Mouse (Mus musculus): ENCODE data around the gene Sln.

DNA sequence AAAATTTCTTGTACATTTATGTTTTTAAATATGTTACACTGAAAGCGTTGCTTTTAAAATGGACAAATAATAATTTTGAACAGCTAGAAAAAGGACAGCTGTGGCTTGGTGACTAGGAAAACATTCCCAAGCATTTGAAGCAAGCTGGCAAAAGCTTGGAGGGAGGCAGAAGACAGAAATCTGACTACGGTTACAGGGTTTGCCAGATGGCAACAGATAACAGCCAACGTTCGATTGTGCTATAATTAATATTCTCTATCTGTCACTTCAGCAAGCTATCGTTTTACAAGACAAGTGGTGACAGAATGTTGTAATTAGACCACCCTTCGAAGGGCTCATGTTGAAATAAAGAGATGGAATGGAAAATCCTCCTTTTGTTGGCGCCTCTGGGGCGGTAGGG, 1.4 kb upstream of the Sln start:
- TF ChIP-seq CTCF (IDR thresholded peaks at IDR 0.05; ENCODE audit: insufficient read depth, low read length) (no peak), POLR2A (IDR thresholded peaks at IDR 0.05; ENCODE audit: borderline replicate concordance, extremely low read depth, low read depth, low read length) (no peak)

Measured in lung, adult 2 months (tissue).